Comparison of ENCODE assay signal across 22 mouse cellular contexts in the genomic region with DNA sequence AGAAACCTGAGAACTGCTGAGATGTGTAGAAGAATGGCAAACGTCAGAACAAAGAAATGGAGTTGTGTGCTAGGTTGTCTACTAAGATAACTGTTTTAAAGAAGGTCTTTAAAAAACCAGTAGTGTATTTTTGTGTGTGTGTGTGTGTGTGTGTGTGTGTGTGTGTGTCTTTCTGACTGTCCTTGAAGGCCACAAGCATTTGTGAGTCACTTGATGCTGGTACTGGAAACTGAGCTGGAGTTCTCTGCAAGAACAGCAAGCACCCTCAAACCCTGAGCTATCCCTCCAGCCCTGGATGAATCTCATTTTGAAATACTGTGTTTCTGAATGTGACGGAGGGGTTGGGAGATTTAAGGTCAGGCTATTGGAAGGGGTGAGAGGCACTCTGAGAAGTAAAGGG. TPM values are rescaled to one million over a fixed set of nuclear protein-coding genes. Genes with fewer than 3 reads are reported as not detected.
DNase-seq lines count a peak whose midpoint lies in the region; TF ChIP-seq lines count a peak whose summit lies in the region.
"Had no signal": no experiment of that assay in that cellular context is flagged by ENCODE, and none has a peak within 500 bp of the region (broad histone marks: within the 10 kb centered on the region; RNA-seq: fewer than 3 reads in every experiment).

No protein-coding gene starts in this region.

- peak; percentile 27 for DNase-seq in adrenal gland, postnatal 10 days
- no peak for DNase-seq in adrenal gland, adult 18-20 months (ENCODE audit: low spot score in 2 of 2)
- no peak for DNase-seq in layer of hippocampus, adult 2 months (ENCODE audit: low spot score in 2 of 2)
- no peak for DNase-seq in layer of hippocampus, adult 9-11 months
- DNase-seq in induced T-regulatory cell, adult 2 months (ENCODE audit: low read depth), result peak; percentile 28
- no peak for DNase-seq in left cerebral cortex, postnatal 36 days (ENCODE audit: low spot score in 2 of 2)
- DNase-seq: cerebellum, adult 11 months; cerebellum, adult 2 months; cerebellum, adult 9-11 months; cerebellum, postnatal 25 days; forebrain, postnatal 0 days; gastrocnemius, adult 2 months; gastrocnemius, postnatal 14 days; heart, adult 18-20 months; heart, postnatal 10 days; heart, postnatal 4 days had no signal

- H3K4me3 ChIP-seq in layer of hippocampus, adult 2 months, result peak overlapping the region; percentile 88; the same call in 1 of the 2 replicates
- H3K4me3 ChIP-seq: embryonic facial prominence, embryonic 12.5 days; embryonic facial prominence, embryonic 15.5 days; gastrocnemius, adult 2 months; heart, embryonic 12.5 days; heart, embryonic 15.5 days had no signal

- no peak overlapping the region for H3K27ac ChIP-seq in layer of hippocampus, adult 2 months
- H3K27ac ChIP-seq: embryonic facial prominence, embryonic 12.5 days; embryonic facial prominence, embryonic 15.5 days; gastrocnemius, adult 2 months; heart, embryonic 15.5 days; hindbrain, embryonic 14.5 days; hindbrain, postnatal 0 days had no signal

- intact Hi-C loops in left cerebral cortex, postnatal 36 days (cut with DNase I), result no loop called here

- no peak for TF ChIP-seq CTCF in layer of hippocampus, adult 2 months (conservative IDR thresholded peaks at IDR 0.05)

RNA-seq across cellular contexts. Expression of a gene that starts 4.1 kb away (rescaled TPM):
- total RNA-seq in adrenal gland, postnatal 10 days (2021), result 100 to 1,000 TPM; 154 to 160 TPM
- total RNA-seq in adrenal gland, adult 18-20 months (2021), result 100 to 1,000 TPM; 157 to 186 TPM
- total RNA-seq in layer of hippocampus, adult 2 months (2021), result 100 to 1,000 TPM; 522 to 547 TPM
- 100 to 1,000 TPM; 478 to 491 TPM for total RNA-seq in left cerebral cortex, postnatal 36 days (2021)

Comparison
In these comparisons a context has a peak if more than half of its experiments do, and no peak if none do; other contexts are left out.
1. DNase-seq: peak in adrenal gland, postnatal 10 days (single experiment) and induced T-regulatory cell, adult 2 months (single experiment); none in adrenal gland, adult 18-20 months (0 of 2), layer of hippocampus, adult 2 months (0 of 2), layer of hippocampus, adult 9-11 months (single experiment) and left cerebral cortex, postnatal 36 days (0 of 2).